Mouse (Mus musculus) small intestine, adult 2 months (tissue): ENCODE data around the gene Arl1.

Experiments
- CTCF ChIP-seq: fragments of 200-500 bp; IDR thresholded peaks from 2 replicates; pipeline ENCODE4 v1.5.1; 2012; ENCODE audit warnings: low read depth, mild to moderate bottlenecking, control low read depth, inconsistent platforms, low read length, moderate library complexity, mixed read lengths; ENCODE audit not compliant: insufficient replicate concordance, insufficient read length; ENCODE audit errors: extremely low read depth
- POLR2A ChIP-seq: fragments of 200-500 bp; IDR thresholded peaks from 2 replicates; pipeline ENCODE4 v1.6.1; 2012; ENCODE audit warnings: low read depth, mild to moderate bottlenecking, control low read depth, inconsistent platforms, low read length, moderate library complexity

GRCm38 (mm10) chr10:88730571-88731495, at the start of gene Arl1:
- TF ChIP-seq CTCF (no peak; the same call in 1 of the 2 replicates), POLR2A (peak; percentile 56; the same call in 1 of the 2 replicates)
